12 mouse cellular contexts compared by ENCODE assay signal in the genomic region with DNA sequence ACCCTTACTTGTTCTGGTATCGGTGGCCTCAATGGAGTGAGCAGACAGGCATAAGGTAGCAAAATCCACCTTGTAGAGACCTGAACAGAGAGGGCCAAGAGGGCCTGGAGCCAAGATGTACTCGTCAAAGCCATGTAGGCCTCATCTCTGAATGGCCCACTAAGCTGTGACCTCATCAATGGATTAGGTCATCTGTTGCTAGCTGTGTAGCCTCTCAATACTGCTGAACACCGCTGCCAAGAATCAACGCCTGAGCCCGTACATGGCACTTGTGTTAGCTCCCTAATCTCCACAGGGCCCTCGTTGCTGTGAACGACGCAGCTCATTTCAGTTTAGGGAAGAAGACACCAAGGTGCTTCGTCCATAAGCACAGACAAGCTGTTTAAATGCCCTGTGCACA.
"Had no signal": no experiment of that assay in that cellular context is flagged by ENCODE, and none has a peak within 500 bp of the region (broad histone marks: within the 10 kb centered on the region; RNA-seq: fewer than 3 reads in every experiment).

No protein-coding gene starts in this region.

- H3K9me3 ChIP-seq: liver, embryonic 13.5 days had no signal

- H3K4me2 ChIP-seq: liver, embryonic 13.5 days; midbrain, embryonic 11.5 days had no signal

- H3K36me3 ChIP-seq: liver, embryonic 13.5 days had no signal

- DNase-seq: kidney, postnatal 10 days; kidney, postnatal 36 days; layer of hippocampus, postnatal 36 days; liver, embryonic 13.5 days; lung, adult 2 months; lung, postnatal 14 days; lung, postnatal 4 days; midbrain, embryonic 14.5 days; thymus, adult 18-20 months; thymus, postnatal 36 days had no signal

- H3K4me3 ChIP-seq: left cerebral cortex, adult 2 months; liver, embryonic 13.5 days had no signal

- H3K27ac ChIP-seq: left cerebral cortex, adult 2 months; liver, embryonic 13.5 days had no signal

- H3K9ac ChIP-seq: liver, embryonic 13.5 days had no signal

- H3K27me3 ChIP-seq: liver, embryonic 13.5 days had no signal
